Mouse (Mus musculus) gastrocnemius, postnatal 10 days (tissue): ENCODE data around the gene Nt5c2. TPM values are rescaled to one million over a fixed set of nuclear protein-coding genes. Genes with fewer than 3 reads are reported as not detected.

ENCODE experiments used
- DNase-seq: peaks from one replicate; pipeline ENCODE4 v3.0.0; 2021; ENCODE audit warnings: mixed read lengths
- total RNA-seq, 2 experiments: library from RNA; stranded (reverse); gene quantifications; 2 replicates each; pipeline ENCODE4 v1.2.3; 2021

Gene Nt5c2
- total RNA-seq, 2 experiments from 2014 or later = 33.4 to 34.7 TPM

GRCm38 (mm10) chr19:46926951-46927350 is 88.0 kb downstream of the Nt5c2 start:
- DNase-seq = no peak

GRCm38 (mm10) chr19:46926357-46926756 is 88.6 kb downstream of the Nt5c2 start:
- no peak for DNase-seq

GRCm38 (mm10) chr19:46920571-46920970 is 94.4 kb downstream of the Nt5c2 start:
- DNase-seq = no peak

- DNase-seq = no peak
Observed at GRCm38 (mm10) chr19:46915406-46916080, 99.4 kb downstream of the Nt5c2 start.

- DNase-seq = no peak
Observed at GRCm38 (mm10) chr19:46913626-46914025, 101.3 kb downstream of the Nt5c2 start.

- DNase-seq = no peak
Observed at GRCm38 (mm10) chr19:46911492-46911891, 103.5 kb downstream of the Nt5c2 start.

- no peak for DNase-seq
Observed at GRCm38 (mm10) chr19:46908977-46909376, 106.0 kb downstream of the Nt5c2 start.

- DNase-seq = no peak
Observed at GRCm38 (mm10) chr19:46908207-46908606, 106.7 kb downstream of the Nt5c2 start.

- no peak for DNase-seq
Observed at GRCm38 (mm10) chr19:46905971-46906370, 109.0 kb downstream of the Nt5c2 start.

- no peak for DNase-seq
Observed at GRCm38 (mm10) chr19:46905383-46905782, 109.6 kb downstream of the Nt5c2 start.

GRCm38 (mm10) chr19:46904907-46905306 is 110.0 kb downstream of the Nt5c2 start:
- DNase-seq = no peak

- DNase-seq = no peak
Observed at GRCm38 (mm10) chr19:46903379-46903778, 111.6 kb downstream of the Nt5c2 start.

- DNase-seq = no peak
Observed at GRCm38 (mm10) chr19:46901323-46901722, 113.6 kb downstream of the Nt5c2 start.

GRCm38 (mm10) chr19:46900786-46901185 is 114.2 kb downstream of the Nt5c2 start:
- DNase-seq = no peak

GRCm38 (mm10) chr19:46899871-46900270 is 115.1 kb downstream of the Nt5c2 start:
- DNase-seq = no peak

- no peak for DNase-seq
Observed at GRCm38 (mm10) chr19:46899306-46899705, 115.6 kb downstream of the Nt5c2 start.

- no peak for DNase-seq
Observed at GRCm38 (mm10) chr19:46898222-46898621, 116.7 kb downstream of the Nt5c2 start.

GRCm38 (mm10) chr19:46897135-46897534 is 117.8 kb downstream of the Nt5c2 start:
- DNase-seq = no peak

- DNase-seq = no peak
Observed at GRCm38 (mm10) chr19:46893484-46893883, 121.5 kb downstream of the Nt5c2 start.

- DNase-seq = no peak
Observed at GRCm38 (mm10) chr19:46892856-46893255, 122.1 kb downstream of the Nt5c2 start.

GRCm38 (mm10) chr19:46890657-46891056 is 124.3 kb downstream of the Nt5c2 start:
- no peak for DNase-seq

- DNase-seq = no peak
Observed at GRCm38 (mm10) chr19:46889666-46890065, 125.3 kb downstream of the Nt5c2 start.

- no peak for DNase-seq
Observed at GRCm38 (mm10) chr19:46887811-46888527, 127.0 kb downstream of the Nt5c2 start.

GRCm38 (mm10) chr19:46886826-46887225 is 128.1 kb downstream of the Nt5c2 start:
- DNase-seq = no peak
